Mouse (Mus musculus) limb, embryonic 15.5 days (tissue): ENCODE results near the gene Bglap3. TPM values are rescaled to one million over a fixed set of nuclear protein-coding genes. Genes with fewer than 3 reads are reported as not detected.
"Not testable (repeated sequence)": the region's sequence is repeated elsewhere in the genome, so short reads cannot be mapped to it uniquely, and the experiment has no call there.

Source experiments
- ATAC-seq: fragments of 200-750 bp; cut with Nextera tagmentation; 2 replicates; pipeline ENCODE4 v1.8.0; 2017; ENCODE audit warnings: low read depth, moderate TSS enrichment; ENCODE audit not compliant: insufficient number of reproducible peaks, low FRiP score, low TSS enrichment
- H3K27ac ChIP-seq: fragments of 300-500 bp; sonication (generic); 2 replicates; pipeline ENCODE4 v1.5.1; 2015; ENCODE audit warnings: moderate library complexity, mild to moderate bottlenecking, inconsistent platforms
- H3K27me3 ChIP-seq: fragments of 300-500 bp; sonication (generic); 2 replicates; pipeline ENCODE4 v1.6.1; 2015; ENCODE audit warnings: inconsistent platforms
- H3K36me3 ChIP-seq: fragments of 300-500 bp; sonication (generic); 2 replicates; pipeline ENCODE4 v1.6.1; 2015; ENCODE audit warnings: inconsistent platforms
- H3K4me1 ChIP-seq: fragments of 300-500 bp; sonication (generic); 2 replicates; pipeline ENCODE4 v1.6.1; 2015; ENCODE audit warnings: inconsistent platforms
- H3K4me2 ChIP-seq: fragments of 300-500 bp; sonication (generic); 2 replicates; pipeline ENCODE4 v1.6.1; 2015; ENCODE audit warnings: mild to moderate bottlenecking, inconsistent platforms
- H3K4me3 ChIP-seq: fragments of 300-500 bp; sonication (generic); 2 replicates; pipeline ENCODE4 v1.5.1; 2015; ENCODE audit warnings: mild to moderate bottlenecking, inconsistent platforms
- H3K9ac ChIP-seq: fragments of 300-500 bp; sonication (generic); 2 replicates; pipeline ENCODE4 v1.6.1; 2015; ENCODE audit warnings: inconsistent platforms
- H3K9me3 ChIP-seq: fragments of 300-500 bp; sonication (generic); 2 replicates; pipeline ENCODE4 v1.6.1; 2016; ENCODE audit warnings: inconsistent platforms
- WGBS: fragments of 180-500 bp; shearing (Covaris S2); methylation state at CpG from one replicate; pipeline ENCODE4 v1.1.7; 2015; 5-methylcytosine and 5-hydroxymethylcytosine counted together
- polyA plus RNA-seq: library from polyadenylated mRNA; unstranded; fragments of >200 nt; fragmentation: Nextera tagmentation; extraction: Ambion mirVana; gene quantifications from 2 replicates; pipeline ENCODE4 v1.2.1, GENCODE M21; 2015

Bglap3 gene
- polyA plus RNA-seq, 1 experiment from 2014 or later, result 34.8 TPM

DNA sequence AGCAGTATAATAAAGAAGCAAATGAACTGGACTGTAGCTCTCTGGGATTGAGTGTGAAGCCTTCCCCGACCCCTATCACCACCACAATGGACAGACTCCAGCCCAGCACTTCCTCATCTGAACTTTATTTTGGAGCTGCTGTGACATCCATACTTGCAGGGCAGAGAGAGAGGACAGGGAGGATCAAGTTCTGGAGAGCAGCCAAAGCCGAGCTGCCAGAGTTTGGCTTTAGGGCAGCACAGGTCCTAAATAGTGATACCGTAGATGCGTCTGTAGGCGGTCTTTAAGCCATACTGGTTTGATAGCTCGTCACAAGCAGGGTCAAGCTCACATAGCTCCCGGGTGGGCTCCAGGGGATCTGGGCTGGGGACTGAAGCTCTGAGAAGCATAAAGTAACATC lies 4.0 kb downstream of the Bglap3 start:
- not testable (repeated sequence) for H3K4me2 ChIP-seq

DNA sequence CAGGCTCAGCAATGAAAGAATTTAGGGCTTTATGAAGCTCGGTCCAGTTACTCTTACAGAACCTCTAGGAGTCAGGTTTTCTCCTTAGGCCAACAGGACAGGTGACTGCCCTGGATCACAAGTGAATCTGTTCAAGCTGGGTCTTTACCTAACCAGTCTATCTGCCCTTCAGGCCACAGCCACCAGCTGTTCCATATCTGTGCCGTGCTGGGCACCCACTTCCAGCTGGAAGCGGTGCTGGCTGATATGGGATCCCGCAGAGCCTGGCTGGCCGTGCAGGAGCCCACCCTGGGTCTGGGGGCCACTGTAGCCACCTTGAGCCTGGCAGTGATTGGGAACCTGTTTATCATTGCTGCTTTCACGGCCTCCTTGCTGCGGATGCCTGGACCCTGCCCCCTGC lies 5.0 kb downstream of the Bglap3 start:
- H3K36me3 ChIP-seq, H3K9me3 ChIP-seq, H3K4me3 ChIP-seq, H3K27ac ChIP-seq, H3K9ac ChIP-seq, ATAC-seq: not testable (repeated sequence)
- peaks cover 13% of the 10 kb centered on the region for H3K4me1 ChIP-seq
- 52% methylated on average over 3 of the region's 7 CpGs for WGBS
- peak overlapping the region; percentile 43 for H3K4me2 ChIP-seq
- H3K27me3 ChIP-seq, result peaks cover 17% of the 10 kb centered on the region

More for the DNA sequence above, 4.0 kb downstream of the Bglap3 start:
- Histone ChIP-seq H3K4me1 (peaks cover 13% of the 10 kb centered on the region), H3K27me3 (peaks cover 17% of the 10 kb centered on the region)
- not testable (repeated sequence) for H3K9me3 ChIP-seq, H3K27ac ChIP-seq, ATAC-seq, H3K36me3 ChIP-seq, H3K4me3 ChIP-seq, H3K9ac ChIP-seq
- WGBS, result 73% methylated on average over 7 of the region's 7 CpGs

GRCm38 (mm10) chr3:88366830-88367428 lies 5.6 kb downstream of the Bglap3 start:
- Histone ChIP-seq H3K4me1 (peaks cover 13% of the 10 kb centered on the region), H3K4me2 (peak overlapping the region; percentile 43), H3K4me3 (peak overlapping the region; percentile 27), H3K27me3 (peaks cover 17% of the 10 kb centered on the region)
- not testable (repeated sequence) for H3K36me3 ChIP-seq, H3K9me3 ChIP-seq, H3K27ac ChIP-seq, H3K9ac ChIP-seq
- 6% methylated on average over 22 of the region's 22 CpGs for WGBS
- peak; percentile 50; the same call in 1 of the 2 replicates for ATAC-seq

DNA sequence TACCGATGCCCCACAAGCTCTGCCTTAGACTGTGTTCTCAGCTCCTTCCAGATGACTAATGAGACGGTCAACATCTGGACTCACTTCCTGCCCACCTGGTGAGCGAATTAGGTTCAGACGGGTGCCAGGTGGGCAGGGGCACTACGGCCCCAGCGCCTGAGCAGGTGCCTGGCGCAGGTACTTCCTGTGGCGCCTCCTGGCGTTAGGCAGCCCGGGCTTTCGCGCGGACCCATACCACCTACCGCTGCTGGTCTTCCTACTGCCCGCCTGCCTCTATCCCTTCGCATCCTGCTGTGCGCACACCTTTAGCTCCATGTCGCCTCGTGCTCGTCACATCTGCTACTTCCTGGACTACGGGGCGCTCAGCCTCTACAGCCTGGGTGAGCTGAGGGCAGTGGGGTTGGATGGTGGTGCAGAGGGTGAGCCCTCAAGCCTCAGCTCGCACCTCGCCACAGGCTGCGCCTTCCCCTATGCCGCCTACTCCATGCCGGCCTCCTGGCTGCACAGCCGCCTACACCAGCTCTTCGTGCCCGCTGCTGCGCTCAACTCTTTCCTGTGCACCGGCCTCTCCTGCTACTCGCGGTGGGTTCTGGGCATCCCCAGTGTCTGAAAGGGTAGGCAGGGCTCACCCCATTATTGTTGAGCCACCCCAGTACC lies 6.7 kb downstream of the Bglap3 start:
- Histone ChIP-seq H3K4me3 (no peak overlapping the region), H3K36me3 (peaks cover 15% of the 10 kb centered on the region), H3K27me3 (peaks cover 17% of the 10 kb centered on the region), H3K4me2 (no peak overlapping the region), H3K9me3 (no peaks in the 10 kb centered on the region), H3K9ac (no peak overlapping the region), H3K4me1 (peaks cover 13% of the 10 kb centered on the region), H3K27ac (no peak overlapping the region)
- WGBS, result 31% methylated on average over 34 of the region's 34 CpGs
- ATAC-seq, result no peak

- Histone ChIP-seq H3K9me3 (no peaks in the 10 kb centered on the region), H3K27me3 (peaks cover 17% of the 10 kb centered on the region), H3K36me3 (peaks cover 30% of the 10 kb centered on the region), H3K27ac (peak within 1 kb of the TSS; percentile 62), H3K9ac (0 out of 2 replicates have a peak within 1 kb of the TSS, but pooled peaks have one; percentile 12), H3K4me1 (peaks cover 13% of the 10 kb centered on the region), H3K4me2 (peak within 1 kb of the TSS; percentile 41), H3K4me3 (peak within 1 kb of the TSS; percentile 28)
- ATAC-seq, result no peak
- WGBS, result 3% methylated on average over 16 of the region's 16 CpGs
Observed at GRCm38 (mm10) chr3:88364337-88364736, 8.2 kb downstream of the Bglap3 start, which contains the start of gene Paqr6. Gene Paqr6 (plus strand): TSS chr3:88364584.

- peak overlapping the region; percentile 62; the same call in 1 of the 2 replicates for H3K27ac ChIP-seq
- peaks cover 13% of the 10 kb centered on the region for H3K4me1 ChIP-seq
- 0 out of 2 replicates have a peak, but pooled peaks have one; percentile 13 for ATAC-seq
- H3K9me3 ChIP-seq, result no peaks in the 10 kb centered on the region
- no peak overlapping the region for H3K9ac ChIP-seq
- peaks cover 17% of the 10 kb centered on the region for H3K27me3 ChIP-seq
- H3K4me2 ChIP-seq, result no peak overlapping the region
- H3K4me3 ChIP-seq, result no peak overlapping the region
- peaks cover 36% of the 10 kb centered on the region for H3K36me3 ChIP-seq
- WGBS, result 41% methylated on average over 4 of the region's 4 CpGs
Observed at GRCm38 (mm10) chr3:88363700-88364099, 8.8 kb downstream of the Bglap3 start.

DNA sequence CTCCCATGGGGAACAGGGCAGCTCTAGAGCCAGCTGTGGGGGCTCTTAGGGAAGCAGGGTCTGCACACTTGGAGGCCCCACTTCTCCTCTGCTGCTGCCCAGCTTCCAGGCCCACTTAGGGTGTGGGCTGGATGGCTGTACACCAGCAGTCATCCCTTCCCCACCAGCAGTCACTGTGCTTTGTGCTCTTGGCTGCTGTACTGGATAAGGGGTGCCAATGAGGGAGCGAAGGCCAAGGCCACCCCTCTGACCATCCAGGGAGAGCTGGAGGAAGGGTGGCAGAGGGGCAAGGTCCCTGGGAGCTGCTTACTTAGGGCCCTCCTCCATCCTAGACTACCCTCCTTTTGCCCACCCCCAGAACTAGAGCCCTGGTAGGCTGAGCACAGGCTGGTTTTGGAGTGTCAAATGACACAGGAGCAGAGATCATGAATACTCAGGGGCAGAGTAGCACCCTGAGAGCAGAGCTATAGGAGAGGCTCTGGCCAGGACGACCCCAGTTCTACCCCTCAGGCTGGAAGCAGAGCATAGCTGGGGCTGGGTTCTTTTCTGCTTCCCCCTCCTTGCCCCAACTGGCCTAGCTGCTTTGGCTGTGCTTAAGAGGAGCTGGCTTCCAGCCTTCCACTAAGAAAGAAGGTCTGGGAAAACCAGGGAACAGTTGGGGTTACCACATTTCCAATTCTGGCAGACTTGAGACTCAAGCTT lies 10.8 kb downstream of the Bglap3 start:
- no peaks in the 10 kb centered on the region for H3K9me3 ChIP-seq

GRCm38 (mm10) chr3:88361096-88361495 lies 11.4 kb downstream of the Bglap3 start:
- 66% methylated on average over 6 of the region's 6 CpGs for WGBS
- Histone ChIP-seq H3K9me3 (no peaks in the 10 kb centered on the region), H3K4me3 (no peak overlapping the region), H3K9ac (no peak overlapping the region), H3K27ac (no peak overlapping the region), H3K4me1 (peaks cover 11% of the 10 kb centered on the region), H3K36me3 (peaks cover 61% of the 10 kb centered on the region), H3K27me3 (peaks cover 15% of the 10 kb centered on the region), H3K4me2 (no peak overlapping the region)
- no peak for ATAC-seq

More for the DNA sequence above, 10.8 kb downstream of the Bglap3 start:
- no peak overlapping the region for H3K4me2 ChIP-seq
- no peak overlapping the region for H3K27ac ChIP-seq
- ATAC-seq, result no peak
- H3K4me1 ChIP-seq, result peaks cover 11% of the 10 kb centered on the region
- H3K9ac ChIP-seq, result no peak overlapping the region
- peaks cover 55% of the 10 kb centered on the region for H3K36me3 ChIP-seq
- WGBS, result 75% methylated on average over 2 of the region's 2 CpGs
- H3K27me3 ChIP-seq, result peaks cover 17% of the 10 kb centered on the region
- no peak overlapping the region for H3K4me3 ChIP-seq

GRCm38 (mm10) chr3:88359989-88360388 lies 12.6 kb downstream of the Bglap3 start:
- Histone ChIP-seq H3K27ac (no peak overlapping the region), H3K36me3 (peaks cover 72% of the 10 kb centered on the region), H3K4me3 (no peak overlapping the region), H3K9me3 (no peaks in the 10 kb centered on the region), H3K27me3 (peaks cover 4% of the 10 kb centered on the region; the same call in 1 of the 2 replicates), H3K4me2 (no peak overlapping the region), H3K4me1 (peaks cover 8% of the 10 kb centered on the region), H3K9ac (no peak overlapping the region)
- no peak for ATAC-seq
- WGBS, result 73% methylated on average over 3 of the region's 3 CpGs

GRCm38 (mm10) chr3:88359584-88359983 lies 13.0 kb downstream of the Bglap3 start:
- peaks cover 76% of the 10 kb centered on the region for H3K36me3 ChIP-seq
- no peak overlapping the region for H3K4me2 ChIP-seq
- no peak for ATAC-seq
- 80% methylated on average over 5 of the region's 5 CpGs for WGBS
- H3K4me3 ChIP-seq, result no peak overlapping the region
- H3K4me1 ChIP-seq, result peaks cover 3% of the 10 kb centered on the region
- no peak overlapping the region for H3K27ac ChIP-seq
- no peaks in the 10 kb centered on the region for H3K27me3 ChIP-seq
- no peak overlapping the region for H3K9ac ChIP-seq
- H3K9me3 ChIP-seq, result no peaks in the 10 kb centered on the region

DNA sequence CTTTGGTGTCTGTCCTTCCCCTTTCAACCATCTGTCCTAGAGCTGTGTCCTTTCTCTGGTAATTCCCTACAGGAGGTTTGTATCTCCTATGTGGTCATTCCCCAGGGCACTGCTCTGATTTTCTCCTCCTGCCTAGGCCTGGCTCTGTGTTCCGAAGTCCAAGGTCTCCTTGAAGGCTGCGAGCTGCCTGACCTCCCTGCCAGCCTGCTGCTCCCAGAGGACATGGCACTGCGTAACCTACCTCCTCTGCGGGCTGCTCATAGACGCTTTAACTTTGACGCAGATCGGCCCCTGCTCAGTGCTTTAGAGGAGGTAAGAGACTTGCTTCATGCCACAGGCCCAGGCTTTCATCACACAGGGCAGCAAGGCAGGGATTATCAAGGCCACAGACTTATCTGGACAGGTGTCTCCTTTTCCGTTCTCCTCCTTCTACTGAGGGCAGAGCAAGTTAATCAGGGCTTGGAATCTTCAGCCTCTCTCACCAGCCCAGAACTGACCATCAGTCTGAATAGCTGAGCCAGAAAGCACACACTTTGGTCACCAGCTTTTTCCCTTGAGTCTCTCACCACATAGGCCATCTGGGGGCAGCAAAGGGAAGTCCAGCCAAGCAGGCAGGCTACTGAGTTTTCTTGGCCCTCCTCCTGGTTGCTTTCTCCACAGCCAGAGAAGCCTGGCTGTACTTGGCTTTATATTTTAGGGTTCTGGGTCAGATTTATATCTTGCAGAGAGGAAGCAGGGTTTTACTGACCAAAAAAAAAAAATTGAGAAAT lies 18.0 kb downstream of the Bglap3 start:
- Histone ChIP-seq H3K27me3 (no peaks in the 10 kb centered on the region), H3K4me1 (no peaks in the 10 kb centered on the region), H3K4me3 (no peak overlapping the region), H3K27ac (no peak overlapping the region), H3K9me3 (no peaks in the 10 kb centered on the region), H3K4me2 (no peak overlapping the region), H3K36me3 (peaks cover 98% of the 10 kb centered on the region), H3K9ac (no peak overlapping the region)
- 94% methylated on average over 8 of the region's 8 CpGs for WGBS
- no peak for ATAC-seq
